Mouse (Mus musculus): ENCODE results near the gene Ddx6.
"Not testable (repeated sequence)": the region's sequence is repeated elsewhere in the genome, so short reads cannot be mapped to it uniquely, and the experiment has no call there.

Ddx6 gene

DNA sequence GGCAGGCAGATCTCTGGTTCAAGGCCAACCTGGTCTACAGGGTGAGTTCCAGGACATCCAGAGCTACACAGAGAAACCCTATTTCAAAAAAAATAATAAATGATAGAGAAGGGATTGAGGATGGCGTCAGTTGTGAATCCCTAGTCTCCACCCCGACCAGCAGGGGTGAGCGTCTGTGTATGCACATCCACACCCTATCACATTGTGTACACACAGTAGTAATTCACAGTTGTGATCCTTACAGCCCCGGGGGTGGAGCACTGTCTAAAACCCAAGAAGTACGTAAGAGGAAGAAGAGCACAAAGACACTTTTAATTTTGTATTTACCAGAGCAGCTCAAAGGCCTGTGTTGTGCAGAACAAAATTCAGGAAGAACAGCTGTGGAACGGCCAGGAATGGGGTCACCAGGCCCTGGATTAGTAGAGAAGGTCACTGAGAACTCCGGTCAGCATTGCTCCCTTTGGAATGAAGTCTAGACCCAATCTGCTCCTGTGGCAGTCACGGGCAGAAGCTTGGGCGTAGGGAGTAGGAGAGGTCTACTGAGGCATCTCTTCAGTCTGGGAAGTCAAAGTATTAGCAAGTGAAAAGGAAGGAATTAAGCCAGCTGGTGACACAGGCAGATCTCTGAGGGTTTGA, 9.7 kb upstream of the Ddx6 start:
- no peak for DNase-seq

DNA sequence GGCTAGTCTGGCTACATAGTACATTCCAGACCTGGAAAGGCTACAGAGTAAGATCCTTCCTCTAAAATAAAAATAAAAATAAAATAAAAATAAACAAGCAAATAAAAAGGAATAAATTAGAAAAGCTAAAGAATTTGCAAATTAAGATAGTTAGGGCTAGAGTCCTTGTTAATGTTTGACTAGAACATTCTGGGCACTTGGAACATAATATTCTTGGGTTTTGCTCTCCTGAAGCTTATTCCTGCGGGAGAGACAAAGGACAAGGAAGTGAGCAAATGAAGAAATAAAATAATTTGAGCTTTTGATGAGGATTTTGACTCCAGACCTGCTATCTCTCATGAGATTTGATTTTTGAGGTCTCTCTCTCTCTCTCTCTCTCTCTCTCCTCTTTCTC, 9.2 kb upstream of the Ddx6 start:
- no peak for DNase-seq

DNA sequence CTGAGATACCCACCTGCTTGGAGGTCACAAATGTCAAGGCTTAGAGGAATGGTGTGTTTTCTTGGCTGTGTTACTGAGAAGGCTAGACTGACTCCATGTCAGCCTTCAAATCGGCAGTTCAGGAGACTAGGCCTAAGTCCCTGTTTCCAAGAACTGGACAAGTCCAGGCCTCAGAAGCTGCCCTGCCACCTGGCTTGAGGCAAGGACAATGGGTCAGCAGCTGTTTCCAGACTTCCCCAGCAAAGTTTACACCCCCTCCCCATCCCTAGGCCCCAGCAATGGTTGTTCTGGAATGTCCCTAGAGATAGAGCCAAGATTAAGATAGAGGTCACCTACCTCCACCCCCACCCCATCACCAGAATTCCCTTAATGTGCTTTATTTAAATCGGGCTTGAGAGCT, 7.0 kb upstream of the Ddx6 start:
- peak; percentile 21 for DNase-seq

DNA sequence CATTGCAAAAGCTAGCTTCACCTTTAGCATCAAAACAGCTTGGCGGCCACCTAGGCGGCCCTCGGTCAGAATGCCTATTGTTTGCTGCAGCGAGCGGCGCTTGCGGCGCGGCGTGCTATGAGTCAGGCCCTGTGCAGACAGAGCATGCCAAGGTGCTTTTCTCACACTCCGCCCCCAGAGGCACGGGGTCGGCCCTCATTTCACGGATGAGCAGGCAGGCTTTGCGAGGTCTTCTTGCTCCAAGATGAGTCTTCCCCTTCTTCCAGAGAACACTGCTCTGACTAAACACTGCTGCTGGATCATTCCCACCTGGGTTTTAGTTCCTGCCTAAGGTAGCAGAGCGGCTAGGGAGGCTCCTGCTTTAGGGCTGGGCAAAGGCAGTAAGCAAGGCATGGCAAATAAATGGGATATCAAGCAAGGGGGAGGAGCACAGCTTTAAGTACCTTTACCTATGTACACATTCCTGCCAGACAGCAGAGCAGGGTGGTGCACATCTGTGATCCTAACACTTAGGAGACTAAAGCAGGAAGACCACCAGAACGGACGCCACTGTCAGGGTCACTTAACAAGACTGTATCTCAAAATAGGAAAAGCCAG, 5.7 kb upstream of the Ddx6 start:
- DNase-seq, result peak; percentile 65

DNA sequence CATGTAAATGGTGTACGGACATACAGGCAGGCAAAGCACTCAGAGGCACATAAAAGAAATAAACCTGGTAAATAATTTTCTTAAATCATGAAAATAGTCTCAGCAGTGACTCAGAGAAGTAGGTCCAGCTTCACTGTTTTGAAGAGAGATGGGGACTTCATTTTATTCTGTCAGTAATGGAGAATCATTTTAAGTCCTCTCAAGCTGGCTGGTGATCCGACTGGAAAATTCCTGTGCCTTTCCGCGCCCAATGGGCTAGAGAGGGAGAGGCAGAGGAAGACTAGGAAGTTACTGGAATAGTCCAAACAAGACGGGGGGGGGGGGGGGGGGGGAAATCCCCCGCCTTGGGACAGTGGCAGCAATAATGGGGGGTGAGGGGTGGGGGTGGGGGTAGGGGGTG, 5.1 kb upstream of the Ddx6 start:
- DNase-seq, result peak; percentile 48

DNA sequence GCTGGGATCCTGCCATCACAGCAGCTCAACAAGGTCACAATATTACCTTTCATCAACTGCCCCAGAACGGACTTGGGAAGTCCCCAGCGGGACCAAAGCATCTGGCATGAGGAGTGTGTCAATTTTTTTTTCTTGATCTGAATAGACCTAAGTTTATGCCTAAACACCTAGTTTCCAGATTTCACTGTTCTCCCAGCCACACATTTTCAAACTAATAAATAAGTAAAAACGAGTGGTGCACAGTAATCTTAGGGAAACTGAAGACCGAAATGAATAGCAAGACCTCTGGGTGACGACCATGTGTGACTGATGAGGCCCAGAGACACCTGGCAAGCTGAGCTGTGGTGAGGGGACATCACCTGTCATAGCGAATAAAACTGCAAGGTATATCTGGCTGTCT, 3.9 kb upstream of the Ddx6 start:
- peak; percentile 28 for DNase-seq

DNA sequence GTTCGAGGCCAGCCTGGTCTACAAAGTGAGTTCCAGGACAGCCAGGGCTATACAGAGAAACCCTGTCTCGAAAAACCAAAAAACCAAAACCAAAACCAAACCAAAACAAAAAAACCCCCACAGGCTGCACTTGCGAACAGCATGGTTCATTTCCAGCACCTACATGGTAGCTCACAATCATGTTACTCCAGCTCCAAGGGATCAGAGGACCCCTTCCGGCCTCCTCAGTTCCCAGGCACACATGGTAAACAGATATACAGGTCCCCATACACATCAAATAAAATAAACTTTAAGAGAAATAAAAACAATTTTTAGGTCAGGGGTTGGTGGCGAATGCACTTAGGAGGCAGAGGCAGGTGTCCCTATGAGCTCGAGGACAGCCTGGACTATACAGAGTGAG, 1.9 kb upstream of the Ddx6 start:
- DNase-seq, result no peak

DNA sequence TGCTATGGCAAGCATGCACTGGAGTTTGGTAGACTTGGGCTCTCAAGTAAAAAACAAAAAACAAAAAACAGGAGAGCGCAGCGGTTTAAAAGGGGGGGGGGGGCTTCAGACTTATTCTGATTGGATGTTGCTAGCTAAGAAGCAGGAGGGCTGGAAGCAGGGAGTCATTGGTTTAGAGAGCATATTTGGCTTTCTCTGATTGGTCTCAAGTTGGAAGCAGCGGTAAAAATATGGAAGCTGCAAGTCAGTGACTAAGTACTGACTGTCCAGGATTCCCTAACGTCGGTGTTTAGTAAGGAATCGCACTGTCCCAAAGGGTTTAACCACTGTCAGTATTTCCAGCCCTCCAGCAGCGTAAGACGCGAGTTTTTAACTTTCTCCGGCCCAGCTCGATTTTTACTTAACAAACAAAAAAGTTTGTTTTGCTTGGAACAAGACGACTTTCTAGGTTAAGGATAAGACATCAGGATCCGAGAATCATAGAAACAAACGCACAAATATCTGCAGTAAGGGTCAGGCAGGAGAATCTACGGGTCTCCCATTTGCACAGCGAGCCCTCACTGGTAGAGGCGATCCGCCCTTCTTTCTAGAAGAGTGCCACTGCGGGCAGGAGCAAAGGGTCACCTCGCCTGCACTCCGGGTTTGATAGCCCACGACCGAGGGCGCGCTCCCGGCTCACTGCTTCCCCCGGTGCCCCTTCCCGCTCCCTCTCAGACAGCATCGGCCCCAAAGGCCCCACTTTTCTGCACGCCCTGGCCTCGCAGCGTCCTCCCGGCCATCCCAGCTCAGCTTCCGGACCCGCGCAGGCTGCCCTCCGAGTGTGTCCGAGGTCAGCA, 1.0 kb upstream of the Ddx6 start:
- DNase-seq, result peak; percentile 52

DNA sequence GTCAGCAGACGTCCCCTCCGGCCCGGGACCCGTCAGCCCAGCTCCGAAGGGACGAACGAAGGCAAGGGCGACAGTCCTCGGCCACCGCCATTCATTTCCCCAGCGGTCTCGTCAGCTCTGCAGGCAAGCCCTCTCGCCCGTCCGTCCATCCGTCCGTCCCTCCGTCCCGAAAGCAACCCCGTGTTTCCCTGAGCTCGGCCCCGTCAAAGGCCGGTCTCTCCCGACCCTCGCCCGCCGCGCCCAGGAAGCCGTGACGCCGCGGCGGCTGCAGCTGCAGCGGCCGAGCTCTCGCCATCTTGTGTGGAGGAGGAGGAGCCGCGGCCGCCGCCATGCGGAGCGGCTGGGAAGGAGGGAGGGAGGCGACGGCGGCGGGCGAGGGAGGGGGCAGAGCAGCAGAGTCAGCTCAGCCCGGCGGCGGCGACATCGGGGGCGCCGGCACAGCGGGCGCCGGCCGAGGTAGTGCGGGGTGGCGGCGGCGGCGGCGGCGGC, 358 bp upstream of the Ddx6 start:
- DNase-seq, result peak; percentile 86

DNA sequence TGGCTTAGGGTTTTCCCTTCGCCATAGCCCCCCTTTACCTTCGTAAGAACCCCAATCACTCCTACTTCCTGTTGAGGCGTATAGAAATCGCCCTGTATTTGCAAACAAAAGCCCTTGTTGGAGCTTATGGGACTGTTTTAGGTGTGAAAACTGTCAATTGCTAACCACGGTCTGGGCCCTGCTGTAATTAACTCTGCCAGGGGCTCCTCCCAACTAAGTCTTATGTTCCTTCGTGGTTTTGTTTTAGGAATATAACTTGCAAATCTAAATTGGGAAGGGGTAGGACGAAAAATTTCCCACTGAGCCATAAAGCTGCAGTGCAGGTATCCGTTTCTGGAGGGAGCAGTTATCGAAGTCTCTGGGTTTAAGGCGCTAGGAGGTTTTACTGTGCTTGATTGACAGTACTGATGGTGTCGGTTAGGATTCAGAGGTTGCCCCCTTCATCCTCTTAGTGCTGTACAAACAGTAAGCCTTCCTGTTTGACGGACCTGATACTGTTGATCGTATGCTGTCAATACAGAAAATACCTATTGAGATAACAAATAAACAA, 999 bp downstream of the Ddx6 start:
- DNase-seq, result no peak

DNA sequence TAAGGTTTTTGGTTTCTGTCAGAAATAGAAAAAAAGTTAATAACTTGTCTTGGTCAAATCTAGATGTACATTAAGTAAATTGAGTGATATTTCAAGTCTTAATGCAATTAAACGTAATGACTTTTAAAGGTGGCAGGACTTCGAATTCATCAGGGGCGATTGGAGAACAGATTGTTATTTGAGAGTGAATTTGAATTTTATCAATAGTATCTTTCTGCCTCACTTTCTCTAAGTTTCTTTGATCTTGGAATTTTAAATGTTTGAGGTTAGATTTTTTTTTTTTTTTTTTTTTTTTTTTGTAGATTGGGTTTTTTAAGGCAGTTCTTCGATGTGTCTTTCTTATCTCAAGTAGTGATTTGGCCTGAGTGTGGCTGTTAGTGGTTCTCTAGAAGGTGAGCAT, 2.0 kb downstream of the Ddx6 start:
- DNase-seq, result no peak

DNA sequence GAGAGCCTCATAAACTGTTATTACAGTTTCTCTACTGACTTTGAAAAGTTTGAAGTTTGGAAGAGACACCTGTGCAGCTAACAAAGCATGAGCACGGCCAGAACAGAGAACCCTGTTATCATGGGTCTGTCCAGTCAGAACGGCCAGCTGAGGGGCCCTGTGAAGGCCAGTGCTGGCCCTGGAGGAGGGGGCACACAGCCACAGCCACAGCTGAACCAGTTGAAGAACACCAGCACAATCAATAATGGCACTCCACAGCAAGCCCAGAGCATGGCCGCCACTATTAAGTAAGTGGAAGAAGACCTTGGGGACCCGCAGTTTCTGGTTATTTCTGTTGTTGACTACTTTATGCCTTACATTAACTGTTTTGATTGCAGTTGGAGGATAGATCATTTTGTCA, 2.6 kb downstream of the Ddx6 start:
- no peak for DNase-seq

DNA sequence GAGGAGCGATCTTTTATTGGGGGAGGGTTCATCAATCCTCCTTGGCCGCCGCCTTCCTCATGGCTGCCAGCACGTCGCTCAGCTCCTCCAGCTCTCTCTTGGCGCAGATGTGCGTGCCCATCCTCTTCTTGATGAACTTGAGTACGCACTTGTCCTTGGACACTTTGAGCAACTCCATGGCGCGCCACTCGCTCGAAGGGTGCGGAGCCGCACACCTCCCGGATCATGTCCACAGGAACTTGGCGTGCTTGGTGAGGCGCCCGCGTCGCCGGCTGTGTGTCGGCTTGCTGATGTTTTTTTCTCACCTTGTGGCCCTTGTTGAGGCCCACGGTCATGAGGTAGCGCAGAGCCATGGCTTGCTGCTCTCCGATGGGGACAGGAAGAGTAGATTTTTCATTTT, 5.7 kb downstream of the Ddx6 start:
- no peak for DNase-seq

DNA sequence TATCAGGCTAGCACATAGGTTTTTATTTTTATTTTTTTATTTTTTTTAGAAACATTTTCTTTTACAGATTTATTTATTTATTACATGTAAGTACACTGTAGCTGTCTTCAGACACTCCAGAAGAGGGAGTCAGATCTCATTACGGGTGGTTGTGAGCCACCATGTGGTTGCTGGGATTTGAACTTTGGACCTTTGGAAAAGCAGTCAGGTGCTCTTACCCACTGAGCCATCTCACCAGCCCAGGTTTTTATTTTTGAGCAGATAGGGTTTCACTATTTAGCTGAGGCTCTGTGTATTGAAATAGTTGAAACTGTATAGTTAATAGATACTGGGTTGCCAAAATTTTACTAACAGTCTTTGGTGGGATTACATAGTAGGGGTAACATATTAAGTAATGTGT, 8.4 kb downstream of the Ddx6 start:
- not testable (repeated sequence) for DNase-seq

DNA sequence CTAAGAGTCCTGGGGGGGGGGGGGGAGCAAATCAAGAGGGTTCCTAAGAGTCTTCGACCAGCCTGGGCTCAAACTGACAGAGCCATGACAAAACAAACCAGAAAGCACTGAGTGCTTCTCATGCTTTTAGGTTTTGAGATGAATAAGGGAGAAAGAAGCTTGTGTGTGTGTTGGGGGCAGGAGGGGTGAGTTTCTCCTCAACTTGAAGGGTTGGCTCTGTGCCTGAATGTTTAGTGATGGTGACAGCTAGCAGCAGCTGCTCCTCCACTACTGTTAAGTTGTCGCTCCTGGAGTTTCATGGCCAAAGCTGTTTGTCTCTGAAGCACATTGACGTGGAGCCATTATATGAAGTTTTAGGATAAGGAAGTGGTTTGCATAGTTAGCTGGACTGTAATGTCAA, 16.4 kb downstream of the Ddx6 start:
- DNase-seq, result no peak

DNA sequence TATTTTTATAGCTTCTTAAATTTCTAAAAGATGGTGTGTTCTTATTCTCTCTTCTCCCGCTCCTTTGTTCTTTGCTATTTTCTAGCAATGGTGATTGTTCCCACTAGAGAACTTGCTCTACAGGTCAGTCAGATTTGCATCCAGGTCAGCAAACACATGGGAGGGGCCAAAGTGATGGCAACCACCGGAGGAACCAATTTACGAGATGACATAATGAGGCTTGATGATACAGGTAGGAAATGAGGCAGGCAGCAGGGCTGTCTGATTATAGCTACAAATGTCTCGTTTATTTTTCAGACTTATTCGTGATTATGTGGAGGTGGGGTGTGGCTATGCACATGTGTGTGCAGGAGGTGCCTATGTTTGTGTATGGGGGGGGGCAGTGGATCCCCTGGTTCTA, 19.7 kb downstream of the Ddx6 start:
- DNase-seq, result no peak

DNA sequence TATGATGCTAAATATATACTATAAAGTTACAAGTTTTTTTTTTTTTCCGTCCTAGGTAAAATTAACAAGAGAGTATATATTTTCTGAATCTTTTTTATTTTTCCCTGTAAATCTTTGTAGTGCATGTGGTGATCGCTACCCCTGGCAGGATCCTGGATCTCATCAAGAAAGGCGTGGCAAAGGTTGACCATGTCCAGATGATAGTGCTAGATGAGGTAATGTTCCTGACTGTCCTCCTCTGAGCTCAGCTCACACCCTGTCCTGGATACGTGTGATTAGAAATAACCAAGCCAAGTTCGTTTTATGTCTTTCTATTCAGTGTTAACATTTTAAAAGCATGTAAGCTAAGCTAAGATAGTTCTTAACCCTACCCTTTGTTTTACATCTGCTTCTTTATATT, 21.6 kb downstream of the Ddx6 start:
- no peak for DNase-seq

DNA sequence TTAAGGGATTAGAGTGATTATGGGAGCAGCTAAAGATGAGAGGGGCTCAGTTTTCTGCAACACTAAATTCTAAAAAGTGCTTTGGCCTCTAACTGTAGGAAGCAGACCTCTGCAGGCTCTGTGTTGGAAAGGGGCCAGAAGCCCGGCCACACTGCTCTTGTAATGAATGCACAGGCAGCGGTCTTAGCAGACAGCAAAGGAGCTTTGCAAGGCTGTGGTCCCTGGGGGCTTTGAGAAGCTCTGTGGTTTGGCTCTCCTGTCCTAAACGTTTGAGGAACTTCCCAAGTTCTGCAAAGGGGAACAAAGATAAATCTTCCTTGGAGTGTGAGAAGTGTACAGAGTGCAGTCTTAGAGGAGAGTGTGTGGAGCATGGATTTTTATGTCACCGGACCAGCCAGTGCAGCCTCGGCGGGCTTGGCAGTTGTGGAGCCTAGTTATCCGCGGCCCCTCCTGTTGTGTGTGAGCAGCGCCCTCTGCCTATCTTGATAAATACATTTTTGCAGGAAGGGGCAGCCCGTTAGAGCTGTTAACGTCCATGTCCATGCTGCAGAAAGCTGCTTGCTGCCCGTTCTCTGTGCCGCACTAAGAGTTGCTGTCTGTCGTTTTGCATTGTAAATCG, 33.0 kb downstream of the Ddx6 start:
- peak; percentile 38 for DNase-seq

DNA sequence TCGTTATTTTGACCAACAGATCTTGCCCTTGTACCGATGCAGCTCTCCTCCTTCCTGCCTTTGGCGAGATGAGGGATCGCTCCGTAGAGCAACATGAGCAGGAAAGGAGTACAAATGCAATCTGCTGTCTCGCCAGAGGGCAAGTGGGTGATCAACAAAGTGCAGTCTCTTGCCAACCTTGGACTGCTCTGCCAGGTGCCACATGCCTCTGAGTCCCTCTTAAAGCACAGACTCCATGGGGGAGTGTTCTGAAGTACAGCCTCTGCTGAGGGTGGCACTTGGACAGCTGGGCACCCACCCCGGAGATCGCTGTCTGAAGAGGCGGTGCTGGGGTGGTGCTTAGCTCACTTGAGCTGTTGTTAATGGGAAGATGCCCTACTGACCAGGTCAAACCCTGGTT, 34.0 kb downstream of the Ddx6 start:
- peak; percentile 58 for DNase-seq

DNA sequence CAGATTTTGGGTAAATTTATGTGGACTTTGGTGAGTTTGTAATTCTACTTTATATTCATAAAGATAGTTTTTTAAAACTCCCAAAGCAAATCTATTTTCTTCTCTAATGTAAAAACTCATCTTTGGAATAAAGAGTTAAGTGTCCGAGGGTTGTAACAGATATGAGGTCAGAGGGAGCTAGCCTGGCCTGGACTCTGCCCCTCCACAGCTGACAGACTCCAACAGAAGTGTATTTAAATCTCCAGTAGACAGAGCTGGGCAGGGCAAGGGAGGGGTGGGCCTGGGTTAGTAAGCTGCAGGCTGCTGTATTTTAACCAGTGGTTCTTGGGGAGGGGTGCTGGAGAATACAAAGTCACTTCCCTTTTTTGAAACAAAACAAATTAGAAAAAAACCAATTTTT, 35.3 kb downstream of the Ddx6 start:
- not testable (repeated sequence) for DNase-seq

DNA sequence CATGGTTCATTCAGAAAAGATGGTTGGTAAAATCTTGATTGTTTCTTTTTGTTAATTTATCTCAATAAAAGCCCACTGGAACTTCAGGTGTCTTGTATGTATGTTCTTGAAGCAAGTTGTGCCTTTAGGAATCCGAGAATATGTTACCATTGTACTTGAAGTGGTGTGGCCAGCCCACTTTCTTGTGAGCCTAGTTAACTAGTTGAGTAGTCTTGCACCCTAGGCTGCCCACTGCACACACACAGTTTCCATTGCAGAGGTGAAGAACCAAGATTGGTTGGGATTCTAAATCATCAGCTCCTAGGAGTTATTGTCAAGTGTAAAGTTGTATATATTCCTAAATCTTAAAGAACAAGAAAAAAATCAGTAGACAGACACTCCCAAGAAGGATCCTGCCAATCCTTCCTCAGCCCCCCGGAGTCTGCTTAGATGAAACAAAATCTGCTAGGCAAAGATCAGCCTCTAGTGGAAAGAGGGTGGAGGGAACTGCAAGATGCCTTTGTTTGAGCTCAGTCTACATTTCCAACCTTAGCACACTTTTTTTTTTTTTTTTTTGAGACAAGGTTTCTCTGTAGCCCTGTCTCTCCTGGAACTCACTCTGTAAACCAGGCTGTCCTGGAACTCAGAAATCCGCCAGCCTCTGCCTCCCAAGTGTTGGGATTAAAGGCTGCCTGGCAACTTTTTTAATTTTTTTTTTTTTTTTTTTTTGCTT, 36.1 kb downstream of the Ddx6 start:
- no peak for DNase-seq

DNA sequence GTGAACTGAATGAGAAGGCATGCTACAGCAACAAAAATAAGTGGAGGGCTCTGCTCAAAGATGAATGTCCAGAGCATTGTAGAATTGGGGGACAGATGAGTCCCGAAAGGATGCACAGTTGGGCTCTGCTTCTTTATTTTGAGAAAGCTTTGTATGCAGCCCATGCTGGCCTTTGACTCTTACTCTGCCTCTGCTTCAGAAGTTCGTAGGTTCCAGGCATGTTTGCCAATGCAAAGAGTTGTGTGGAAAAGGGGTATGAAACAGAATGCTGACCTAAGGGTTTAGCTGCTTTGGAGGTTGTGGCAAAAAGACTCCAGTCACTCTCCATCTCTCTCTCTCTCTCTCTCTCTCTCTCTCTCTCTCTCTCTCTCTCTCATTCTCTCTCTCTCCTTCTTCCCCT, 36.9 kb downstream of the Ddx6 start:
- no peak for DNase-seq

DNA sequence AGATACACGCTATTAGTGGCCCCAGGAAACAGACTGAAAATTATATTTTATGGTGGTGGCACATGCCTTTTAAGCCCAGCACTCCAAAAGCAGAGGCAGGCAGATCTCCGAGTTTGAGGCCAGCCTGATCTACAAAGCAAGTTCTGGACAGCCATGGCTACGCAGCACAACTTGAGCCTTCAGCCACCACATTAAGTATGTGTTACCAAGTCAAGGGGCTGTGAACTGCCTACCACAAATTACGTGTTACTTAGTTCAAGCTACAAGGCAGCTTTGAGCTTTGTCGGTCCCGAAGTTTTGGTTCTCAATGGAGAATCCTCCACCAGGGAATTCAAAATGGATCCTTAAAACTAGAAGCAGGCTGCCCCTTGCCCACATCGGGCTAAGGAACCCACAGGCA, 38.4 kb downstream of the Ddx6 start:
- DNase-seq, result no peak
